Mouse (Mus musculus): Measurements from ENCODE around the gene Siah3. TPM values are rescaled to one million over a fixed set of nuclear protein-coding genes. Genes with fewer than 3 reads are reported as not detected.

The Siah3 gene
- total and polyA plus RNA-seq, 3 experiments: 0.04 to 0.29 TPM; not detected in 1

DNA sequence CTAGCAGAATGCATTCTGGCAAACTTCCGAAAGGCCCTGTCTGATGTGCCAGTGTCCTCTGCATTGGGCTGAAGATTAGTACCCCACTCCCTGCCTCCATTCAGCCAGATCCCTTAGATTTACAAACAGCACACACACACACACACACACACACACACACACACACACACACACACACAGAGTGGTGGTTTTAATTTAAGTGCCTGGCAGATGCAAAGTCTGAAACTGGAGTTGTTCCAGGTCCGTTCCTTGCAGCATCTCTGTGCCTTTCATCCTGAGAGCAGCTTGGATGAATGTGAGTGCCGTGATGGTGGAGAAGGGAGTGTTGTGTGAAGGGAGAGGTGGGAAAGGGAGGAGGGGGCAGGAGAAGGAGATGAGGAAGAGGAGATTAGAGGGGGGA lies 4.2 kb downstream of the Siah3 start:
- TF ChIP-seq E2F4 (IDR thresholded peaks at IDR 0.05; ENCODE audit: borderline replicate concordance, low read depth, low read length): no peak
- TF ChIP-seq ZKSCAN1 (IDR thresholded peaks at IDR 0.05; ENCODE audit: low read depth, low read length): no peak
- no peak for TF ChIP-seq CHD1 (IDR thresholded peaks at IDR 0.05; ENCODE audit: low read depth, low read length)
- TF ChIP-seq SMC3 (IDR thresholded peaks at IDR 0.05; ENCODE audit: low read depth, low read length): no peak
- Histone ChIP-seq H3K9ac (ENCODE audit: control insufficient read depth, low read depth, low read length, poor library complexity, severe bottlenecking) (no peak overlapping the region), H3K4me3 (ENCODE audit: control insufficient read depth in 1 of 2, insufficient read depth in 1 of 2, low read depth in 2 of 2, low read length in 2 of 2) (no peak overlapping the region)

DNA sequence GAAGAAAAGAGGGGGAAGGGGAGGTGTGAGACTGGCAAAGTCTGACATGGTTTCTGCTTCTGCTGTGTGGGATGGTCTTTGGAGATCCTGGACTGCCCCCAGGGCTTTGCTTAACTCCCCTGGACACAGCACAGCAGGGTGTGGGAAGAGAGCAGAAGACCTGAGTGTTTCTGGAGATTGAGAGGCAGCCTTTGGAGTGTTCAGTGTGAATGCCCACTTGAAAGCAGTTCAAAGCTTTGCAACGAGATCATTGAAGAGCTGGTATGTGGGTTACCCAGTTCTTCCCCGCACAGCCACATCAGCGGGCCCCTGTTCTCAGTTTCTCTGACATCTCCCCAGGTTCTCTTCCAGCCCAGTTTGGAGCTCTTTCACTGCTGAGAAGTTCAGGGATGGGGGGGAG lies 4.7 kb downstream of the Siah3 start:
- no peak overlapping the region for H3K9ac ChIP-seq (ENCODE audit: control insufficient read depth, low read depth, low read length, poor library complexity, severe bottlenecking)
- DNase-seq (ENCODE audit: low read depth, low spot score): no peak
- TF ChIP-seq ETS1 (IDR thresholded peaks at IDR 0.05; ENCODE audit: low read depth, low read length) (no peak), MAFK (IDR thresholded peaks at IDR 0.05; ENCODE audit: borderline replicate concordance, low read depth, low read length) (no peak), MEF2A (IDR thresholded peaks at IDR 0.05; ENCODE audit: extremely low read depth, insufficient replicate concordance, low read depth, low read length, poor library complexity, severe bottlenecking) (no peak), MAZ (IDR thresholded peaks at IDR 0.05; ENCODE audit: low read depth, low read length) (no peak), POLR2AphosphoS2 (IDR thresholded peaks at IDR 0.05; ENCODE audit: low read length) (no peak), KAT2A (conservative IDR thresholded peaks at IDR 0.05; ENCODE audit: low read depth, low read length) (no peak), NRF1 (IDR thresholded peaks at IDR 0.05; ENCODE audit: insufficient read depth, low read depth, low read length, poor library complexity, severe bottlenecking) (no peak), CHD1 (IDR thresholded peaks at IDR 0.05; ENCODE audit: low read depth, low read length) (no peak), CHD2 (IDR thresholded peaks at IDR 0.05; ENCODE audit: low read length) (no peak), MYB (IDR thresholded peaks at IDR 0.05; ENCODE audit: low read depth, low read length) (no peak), JUND (IDR thresholded peaks at IDR 0.05; ENCODE audit: low read depth, low read length) (no peak), RCOR1 (IDR thresholded peaks at IDR 0.05; ENCODE audit: low read depth, low read length) (no peak), E2F4 (IDR thresholded peaks at IDR 0.05; ENCODE audit: borderline replicate concordance, low read depth, low read length) (no peak), ZMIZ1 (IDR thresholded peaks at IDR 0.05; ENCODE audit: low read depth, low read length) (no peak), POLR2AphosphoS5 (IDR thresholded peaks at IDR 0.05; ENCODE audit: borderline replicate concordance, low read depth, low read length) (no peak), USF1 (IDR thresholded peaks at IDR 0.05; ENCODE audit: low read depth, low read length) (no peak)

More for the DNA sequence above, 4.2 kb downstream of the Siah3 start:
- Histone ChIP-seq H3K27ac (ENCODE audit: control insufficient read depth, low read depth, low read length) (no peak overlapping the region), H3K36me3 (ENCODE audit: control insufficient read depth in 1 of 2, insufficient read depth in 2 of 2, low read length in 2 of 2) (no peaks in the 10 kb centered on the region), H3K27me3 (ENCODE audit: control insufficient read depth in 1 of 2, insufficient read depth in 2 of 2, low read length in 2 of 2) (peaks cover 3 to 10% of the 10 kb centered on the region in 2 experiments), H3K79me2 (ENCODE audit: control insufficient read depth, insufficient read depth, low read length, poor library complexity) (no peaks in the 10 kb centered on the region), H3K9me3 (replicated peaks; ENCODE audit: insufficient read depth, low read length) (no peaks in the 10 kb centered on the region), H3K4me1 (ENCODE audit: control insufficient read depth in 1 of 2, insufficient read depth in 2 of 2, low read length in 2 of 2) (no peaks in the 10 kb centered on the region)
- no peak for DNase-seq (ENCODE audit: low read depth, low spot score)

More for the DNA sequence above, 4.7 kb downstream of the Siah3 start:
- Histone ChIP-seq H3K9me3 (replicated peaks; ENCODE audit: insufficient read depth, low read length) (no peaks in the 10 kb centered on the region), H3K27me3 (ENCODE audit: control insufficient read depth in 1 of 2, insufficient read depth in 2 of 2, low read length in 2 of 2) (peaks cover 3 to 10% of the 10 kb centered on the region in 2 experiments), H3K27ac (ENCODE audit: control insufficient read depth, low read depth, low read length) (no peak overlapping the region), H3K79me2 (ENCODE audit: control insufficient read depth, insufficient read depth, low read length, poor library complexity) (no peaks in the 10 kb centered on the region), H3K4me3 (ENCODE audit: control insufficient read depth in 1 of 2, insufficient read depth in 1 of 2, low read depth in 2 of 2, low read length in 2 of 2) (no peak overlapping the region), H3K36me3 (ENCODE audit: control insufficient read depth in 1 of 2, insufficient read depth in 2 of 2, low read length in 2 of 2) (no peaks in the 10 kb centered on the region), H3K4me1 (ENCODE audit: control insufficient read depth in 1 of 2, insufficient read depth in 2 of 2, low read length in 2 of 2) (no peaks in the 10 kb centered on the region)

All from MEL (cell line).